Mouse (Mus musculus): ENCODE data around the gene Gucy2g. TPM values are rescaled to one million over a fixed set of nuclear protein-coding genes. Genes with fewer than 3 reads are reported as not detected.
A peak's percentile ranks its signal among the peaks of the same experiment; 100 is the strongest.

Gene Gucy2g
- polyA plus RNA-seq, 1 experiment from 2014 or later: not detected

GRCm38 (mm10) chr19:55194520-55195170, 46.4 kb downstream of the Gucy2g start:
- Histone ChIP-seq H3K4me2 (ENCODE audit: low read depth, low read length) (no peak overlapping the region), H3K9ac (replicated peaks; ENCODE audit: low read length) (no peak overlapping the region), H3K27me3 (ENCODE audit: control insufficient read depth, insufficient read depth, low read length) (no peaks in the 10 kb centered on the region), H3K4me1 (ENCODE audit: control insufficient read depth, insufficient read depth, low read length) (no peaks in the 10 kb centered on the region), H3K36me3 (replicated peaks; ENCODE audit: control insufficient read depth, insufficient read depth, low read depth, low read length) (no peaks in the 10 kb centered on the region), H3K9me3 (replicated peaks; ENCODE audit: control insufficient read depth, low read length) (no peaks in the 10 kb centered on the region), H3K4me3 (ENCODE audit: low read depth, low read length) (no peak overlapping the region), H3K27ac (replicated peaks; ENCODE audit: low read depth, low read length) (no peak overlapping the region)
- 76% methylated on average over 7 of the region's 7 CpGs for WGBS
- no peak for ATAC-seq (replicated peaks; ENCODE audit: insufficient number of reproducible peaks, low FRiP score, low TSS enrichment, low read depth)
- DNase-seq (ENCODE audit: low spot score): no peak

GRCm38 (mm10) chr19:55193717-55194394, 47.2 kb downstream of the Gucy2g start:
- H3K4me2 ChIP-seq (ENCODE audit: low read depth, low read length): no peak overlapping the region
- H3K4me3 ChIP-seq (ENCODE audit: low read depth, low read length): no peak overlapping the region
- 65% methylated on average over 11 of the region's 11 CpGs for WGBS
- no peaks in the 10 kb centered on the region for H3K36me3 ChIP-seq (replicated peaks; ENCODE audit: control insufficient read depth, insufficient read depth, low read depth, low read length)
- no peak for DNase-seq (ENCODE audit: low spot score)
- no peaks in the 10 kb centered on the region for H3K27me3 ChIP-seq (ENCODE audit: control insufficient read depth, insufficient read depth, low read length)
- no peaks in the 10 kb centered on the region for H3K9me3 ChIP-seq (replicated peaks; ENCODE audit: control insufficient read depth, low read length)
- H3K9ac ChIP-seq (replicated peaks; ENCODE audit: low read length): no peak overlapping the region
- H3K27ac ChIP-seq (replicated peaks; ENCODE audit: low read depth, low read length): no peak overlapping the region
- ATAC-seq (replicated peaks; ENCODE audit: insufficient number of reproducible peaks, low FRiP score, low TSS enrichment, low read depth): 0 out of 2 replicates have a peak, but pooled peaks have one; percentile 12
- no peaks in the 10 kb centered on the region for H3K4me1 ChIP-seq (ENCODE audit: control insufficient read depth, insufficient read depth, low read length)

- Histone ChIP-seq H3K4me3 (ENCODE audit: low read depth, low read length) (no peak overlapping the region), H3K4me1 (ENCODE audit: control insufficient read depth, insufficient read depth, low read length) (no peaks in the 10 kb centered on the region), H3K27ac (replicated peaks; ENCODE audit: low read depth, low read length) (no peak overlapping the region), H3K36me3 (replicated peaks; ENCODE audit: control insufficient read depth, insufficient read depth, low read depth, low read length) (no peaks in the 10 kb centered on the region), H3K9me3 (replicated peaks; ENCODE audit: control insufficient read depth, low read length) (no peaks in the 10 kb centered on the region), H3K9ac (replicated peaks; ENCODE audit: low read length) (no peak overlapping the region), H3K27me3 (ENCODE audit: control insufficient read depth, insufficient read depth, low read length) (no peaks in the 10 kb centered on the region), H3K4me2 (ENCODE audit: low read depth, low read length) (no peak overlapping the region)
- DNase-seq (ENCODE audit: low spot score) (no peak), ATAC-seq (replicated peaks; ENCODE audit: insufficient number of reproducible peaks, low FRiP score, low TSS enrichment, low read depth) (no peak)
- 88% methylated on average over 21 of the region's 21 CpGs for WGBS
These were observed 48.6 kb downstream of the Gucy2g start for GRCm38 (mm10) chr19:55192254-55192945.

GRCm38 (mm10) chr19:55191596-55191995, 49.4 kb downstream of the Gucy2g start:
- Histone ChIP-seq H3K4me3 (ENCODE audit: low read depth, low read length) (no peak overlapping the region), H3K4me1 (ENCODE audit: control insufficient read depth, insufficient read depth, low read length) (no peaks in the 10 kb centered on the region), H3K4me2 (ENCODE audit: low read depth, low read length) (no peak overlapping the region), H3K36me3 (replicated peaks; ENCODE audit: control insufficient read depth, insufficient read depth, low read depth, low read length) (no peaks in the 10 kb centered on the region), H3K27me3 (ENCODE audit: control insufficient read depth, insufficient read depth, low read length) (no peaks in the 10 kb centered on the region), H3K27ac (replicated peaks; ENCODE audit: low read depth, low read length) (no peak overlapping the region), H3K9ac (replicated peaks; ENCODE audit: low read length) (no peak overlapping the region), H3K9me3 (replicated peaks; ENCODE audit: control insufficient read depth, low read length) (no peaks in the 10 kb centered on the region)
- WGBS: 75% methylated on average over 2 of the region's 2 CpGs
- ATAC-seq (replicated peaks; ENCODE audit: insufficient number of reproducible peaks, low FRiP score, low TSS enrichment, low read depth) (no peak), DNase-seq (ENCODE audit: low spot score) (no peak)

- Histone ChIP-seq H3K4me2 (ENCODE audit: low read depth, low read length) (no peak overlapping the region), H3K4me3 (ENCODE audit: low read depth, low read length) (no peak overlapping the region), H3K9ac (replicated peaks; ENCODE audit: low read length) (no peak overlapping the region), H3K4me1 (ENCODE audit: control insufficient read depth, insufficient read depth, low read length) (no peaks in the 10 kb centered on the region), H3K27ac (replicated peaks; ENCODE audit: low read depth, low read length) (no peak overlapping the region), H3K9me3 (replicated peaks; ENCODE audit: control insufficient read depth, low read length) (no peaks in the 10 kb centered on the region), H3K36me3 (replicated peaks; ENCODE audit: control insufficient read depth, insufficient read depth, low read depth, low read length) (no peaks in the 10 kb centered on the region), H3K27me3 (ENCODE audit: control insufficient read depth, insufficient read depth, low read length) (no peaks in the 10 kb centered on the region)
- no peak for DNase-seq (ENCODE audit: low spot score)
- ATAC-seq (replicated peaks; ENCODE audit: insufficient number of reproducible peaks, low FRiP score, low TSS enrichment, low read depth): no peak
- 85% methylated on average over 5 of the region's 5 CpGs for WGBS
These were observed 51.0 kb downstream of the Gucy2g start for GRCm38 (mm10) chr19:55190065-55190464.

- Histone ChIP-seq H3K27me3 (ENCODE audit: control insufficient read depth, insufficient read depth, low read length) (no peaks in the 10 kb centered on the region), H3K4me2 (ENCODE audit: low read depth, low read length) (no peak overlapping the region), H3K9ac (replicated peaks; ENCODE audit: low read length) (no peak overlapping the region), H3K27ac (replicated peaks; ENCODE audit: low read depth, low read length) (no peak overlapping the region), H3K4me1 (ENCODE audit: control insufficient read depth, insufficient read depth, low read length) (no peaks in the 10 kb centered on the region), H3K36me3 (replicated peaks; ENCODE audit: control insufficient read depth, insufficient read depth, low read depth, low read length) (no peaks in the 10 kb centered on the region), H3K4me3 (ENCODE audit: low read depth, low read length) (no peak overlapping the region), H3K9me3 (replicated peaks; ENCODE audit: control insufficient read depth, low read length) (no peaks in the 10 kb centered on the region)
- 60% methylated on average over 3 of the region's 3 CpGs for WGBS
- DNase-seq (ENCODE audit: low spot score) (no peak), ATAC-seq (replicated peaks; ENCODE audit: insufficient number of reproducible peaks, low FRiP score, low TSS enrichment, low read depth) (no peak)
These were observed 55.4 kb downstream of the Gucy2g start for GRCm38 (mm10) chr19:55185651-55186050.

- no peak for ATAC-seq (replicated peaks; ENCODE audit: insufficient number of reproducible peaks, low FRiP score, low TSS enrichment, low read depth)
- Histone ChIP-seq H3K4me1 (ENCODE audit: control insufficient read depth, insufficient read depth, low read length) (no peaks in the 10 kb centered on the region), H3K9me3 (replicated peaks; ENCODE audit: control insufficient read depth, low read length) (no peaks in the 10 kb centered on the region), H3K4me2 (ENCODE audit: low read depth, low read length) (no peak overlapping the region), H3K9ac (replicated peaks; ENCODE audit: low read length) (no peak overlapping the region), H3K36me3 (replicated peaks; ENCODE audit: control insufficient read depth, insufficient read depth, low read depth, low read length) (no peaks in the 10 kb centered on the region), H3K27ac (replicated peaks; ENCODE audit: low read depth, low read length) (no peak overlapping the region), H3K4me3 (ENCODE audit: low read depth, low read length) (no peak overlapping the region), H3K27me3 (ENCODE audit: control insufficient read depth, insufficient read depth, low read length) (no peaks in the 10 kb centered on the region)
- no peak for DNase-seq (ENCODE audit: low spot score)
- 79% methylated on average over 7 of the region's 7 CpGs for whole genome bisulfite sequencing
These were observed 56.0 kb downstream of the Gucy2g start for GRCm38 (mm10) chr19:55185074-55185473.

GRCm38 (mm10) chr19:55184442-55184841, 56.6 kb downstream of the Gucy2g start:
- DNase-seq (ENCODE audit: low spot score) (no peak), ATAC-seq (replicated peaks; ENCODE audit: insufficient number of reproducible peaks, low FRiP score, low TSS enrichment, low read depth) (no peak)
- Histone ChIP-seq H3K4me3 (ENCODE audit: low read depth, low read length) (no peak overlapping the region), H3K27ac (replicated peaks; ENCODE audit: low read depth, low read length) (no peak overlapping the region), H3K36me3 (replicated peaks; ENCODE audit: control insufficient read depth, insufficient read depth, low read depth, low read length) (no peaks in the 10 kb centered on the region), H3K4me2 (ENCODE audit: low read depth, low read length) (no peak overlapping the region), H3K4me1 (ENCODE audit: control insufficient read depth, insufficient read depth, low read length) (no peaks in the 10 kb centered on the region), H3K27me3 (ENCODE audit: control insufficient read depth, insufficient read depth, low read length) (no peaks in the 10 kb centered on the region), H3K9ac (replicated peaks; ENCODE audit: low read length) (no peak overlapping the region), H3K9me3 (replicated peaks; ENCODE audit: control insufficient read depth, low read length) (no peaks in the 10 kb centered on the region)
- 75% methylated on average over 7 of the region's 7 CpGs for WGBS

Measured in embryonic facial prominence, embryonic 11.5 days (tissue).